Mouse (Mus musculus): Measurements from ENCODE around the gene Col6a3. TPM values are rescaled to one million over a fixed set of nuclear protein-coding genes. Genes with fewer than 3 reads are reported as not detected.
A peak's percentile ranks its signal among the peaks of the same experiment; 100 is the strongest.

The Col6a3 gene
- total RNA-seq, 4 experiments from 2014 or later = 9.9 to 29.8 (median 23.8) TPM

DNA sequence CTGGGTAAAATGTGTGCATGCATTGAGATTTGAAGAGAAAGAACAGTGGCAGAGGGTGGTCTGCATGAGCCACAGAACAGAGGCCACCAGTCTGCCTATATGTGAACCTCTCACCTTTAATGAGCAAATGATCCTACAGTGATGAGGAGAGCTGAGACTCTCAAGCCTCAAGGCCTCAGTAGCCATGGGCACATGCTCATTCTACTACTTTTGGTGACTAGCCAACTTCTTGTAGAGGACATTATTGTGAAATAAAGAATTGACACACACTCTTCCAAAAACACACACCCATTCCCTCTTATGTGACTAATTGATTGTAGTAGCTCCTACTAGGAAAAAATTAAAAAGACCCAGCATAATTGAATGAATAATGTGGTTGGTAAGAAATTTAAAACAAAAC lies 120.0 kb downstream of the Col6a3 start:
- DNase-seq (ENCODE audit: low spot score) = no peak

DNA sequence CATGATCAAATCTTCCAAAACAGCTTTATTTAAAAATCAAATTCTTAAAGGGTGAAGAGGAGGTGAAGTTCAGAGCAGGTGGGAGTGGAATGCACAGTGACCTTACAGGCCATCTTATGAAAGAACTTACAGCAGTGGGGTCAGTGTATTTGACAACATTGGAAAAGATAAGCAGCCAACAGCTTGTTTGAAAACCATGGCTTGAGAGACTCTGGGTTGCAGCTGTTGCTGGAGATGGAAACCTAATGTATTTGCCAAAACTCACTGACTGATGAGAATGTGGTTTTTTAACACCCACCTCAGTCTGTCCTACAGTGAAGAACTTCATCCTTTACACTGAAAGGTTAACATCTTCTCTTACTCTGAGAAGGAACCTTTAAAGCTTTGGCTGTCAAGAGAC lies 120.4 kb downstream of the Col6a3 start:
- no peak for DNase-seq (ENCODE audit: low spot score)

DNA sequence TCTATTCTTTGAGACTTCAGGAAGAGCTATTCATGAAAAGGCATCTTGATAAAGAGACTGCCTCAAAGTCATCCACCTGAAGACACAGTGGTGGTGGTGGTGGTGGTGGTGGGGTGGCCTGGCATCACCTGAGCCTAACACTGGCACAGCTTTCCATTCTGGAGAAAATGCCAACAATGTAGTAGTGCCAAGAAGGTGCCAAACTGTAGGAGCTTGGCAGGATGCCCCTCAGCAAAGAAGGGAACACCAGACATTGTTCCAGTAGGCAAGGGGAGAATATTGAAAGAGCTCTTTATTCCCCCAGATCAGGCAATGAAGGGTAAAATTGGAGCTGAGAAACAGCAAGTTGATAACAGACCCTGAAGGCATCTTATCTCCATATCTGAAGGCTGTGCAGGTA lies 121.8 kb downstream of the Col6a3 start:
- no peak for DNase-seq (ENCODE audit: low spot score)

DNA sequence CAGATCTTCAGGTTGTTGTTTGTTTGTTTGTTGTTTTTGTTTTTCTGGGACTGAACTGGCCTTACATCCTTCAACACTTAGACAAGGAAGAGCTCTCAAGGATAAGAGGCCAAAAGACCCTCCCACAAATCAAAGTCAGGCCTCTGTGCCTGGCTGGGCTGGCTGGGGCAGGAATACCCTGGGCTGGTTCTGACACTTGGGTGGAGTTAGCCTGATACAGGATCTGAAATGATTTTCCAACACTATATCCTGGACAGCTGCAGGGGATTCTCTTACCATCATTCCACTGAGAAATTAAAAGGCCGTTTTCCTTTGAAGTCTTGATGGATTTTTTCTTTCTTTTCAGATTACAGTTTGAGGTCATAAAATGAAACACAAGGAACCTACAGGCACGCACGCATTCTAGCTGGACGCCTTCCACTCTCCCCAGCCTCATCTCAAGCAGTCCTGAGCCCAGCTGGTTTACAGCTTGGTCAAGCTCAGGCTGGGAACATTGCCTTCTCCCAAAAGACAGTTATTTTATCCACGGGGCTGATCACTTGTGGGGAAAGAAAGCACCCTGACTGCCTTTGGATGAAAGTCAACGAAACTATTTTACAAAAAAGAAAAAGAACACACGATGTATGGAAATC lies 123.0 kb downstream of the Col6a3 start:
- DNase-seq (ENCODE audit: low spot score) = peak; percentile 42

DNA sequence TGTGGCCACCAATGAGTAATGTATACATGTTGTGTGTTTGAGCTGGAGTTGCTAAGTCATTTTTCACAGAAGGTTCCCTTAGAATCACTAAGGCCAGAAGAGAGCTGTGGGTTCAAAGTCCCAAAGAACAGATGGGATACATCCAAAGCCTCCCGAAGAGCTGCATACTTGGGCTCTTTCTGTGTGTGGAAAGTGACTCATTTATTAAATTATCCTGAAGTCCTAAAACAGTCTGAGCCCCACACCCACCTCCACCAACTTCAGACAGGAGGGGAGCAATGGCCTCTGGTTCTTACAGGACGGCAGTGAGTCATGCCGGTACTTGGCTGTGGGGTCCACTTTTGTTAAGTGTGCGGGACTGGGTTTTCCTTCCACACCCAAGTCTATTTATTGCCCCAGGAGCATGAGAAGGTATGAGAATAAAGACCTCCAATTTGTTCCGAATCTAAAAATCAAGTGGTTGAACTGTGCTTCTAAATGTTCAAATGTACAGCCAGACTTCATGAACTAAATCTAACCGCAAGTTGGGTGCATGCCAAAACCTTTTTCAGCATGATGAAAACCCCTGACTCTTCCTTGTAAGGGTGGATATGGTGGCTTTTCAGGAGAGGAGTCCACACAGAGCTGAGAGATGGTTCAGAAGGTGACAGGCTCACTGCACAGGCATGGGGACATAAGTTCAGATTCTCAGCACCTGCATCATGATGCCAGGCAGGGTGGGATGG lies 124.8 kb downstream of the Col6a3 start:
- DNase-seq (ENCODE audit: low spot score) = no peak

DNA sequence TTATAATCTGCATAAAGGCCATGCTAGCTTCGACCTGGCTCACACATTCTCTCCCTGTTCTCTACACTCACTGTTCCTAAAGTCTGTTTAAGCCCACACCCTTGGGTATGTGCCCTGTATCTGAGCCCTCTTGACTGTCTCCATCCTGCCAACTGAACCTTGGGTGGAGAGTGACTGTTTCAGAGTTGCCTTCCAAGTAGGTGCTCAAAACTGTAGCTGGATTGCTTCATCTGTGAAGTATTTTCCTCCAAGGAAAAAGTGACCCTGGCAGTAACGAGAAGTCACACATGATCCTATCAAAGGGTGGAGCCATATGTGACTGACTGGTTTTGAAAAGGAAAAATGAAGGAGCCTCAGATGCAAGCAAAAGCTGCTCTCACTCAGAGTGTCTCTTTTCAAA lies 127.5 kb downstream of the Col6a3 start:
- DNase-seq (ENCODE audit: low spot score) = no peak

Other genes starting within 250 kb of the Col6a3 start
- 100 to 1,000 TPM in 3 of 4 experiments, 10 to 100 TPM in 1; 94.8 to 119 (median 109) TPM for gene Cops8, start 241.0 kb downstream of the Col6a3 start, total RNA-seq (2022)
- gene Mlph, start 71.1 kb upstream of the Col6a3 start, total RNA-seq (2022) = 1 to 10 TPM in 2 of 4 experiments, under 1 TPM in 2; 0.75 to 1.5 (median 1.1) TPM
- gene Prlh, start 109.1 kb upstream of the Col6a3 start, total RNA-seq (2022) = not detected
- gene Rab17, start 125.7 kb upstream of the Col6a3 start, total RNA-seq (2022) = 1 to 10 TPM; 2.0 to 4.4 (median 3.3) TPM
- gene Lrrfip1, start 154.8 kb upstream of the Col6a3 start, total RNA-seq (2022) = 10 to 100 TPM; 55.4 to 72.1 (median 61.1) TPM